Mouse (Mus musculus): ENCODE measurements around the gene Gm44965. TPM values are rescaled to one million over a fixed set of nuclear protein-coding genes. Genes with fewer than 3 reads are reported as not detected.
"Not testable (repeated sequence)": the region's sequence is repeated elsewhere in the genome, so short reads cannot be mapped to it uniquely, and the experiment has no call there.

The Gm44965 gene
- total RNA-seq, 2 experiments from 2014 or later = not detected

DNA sequence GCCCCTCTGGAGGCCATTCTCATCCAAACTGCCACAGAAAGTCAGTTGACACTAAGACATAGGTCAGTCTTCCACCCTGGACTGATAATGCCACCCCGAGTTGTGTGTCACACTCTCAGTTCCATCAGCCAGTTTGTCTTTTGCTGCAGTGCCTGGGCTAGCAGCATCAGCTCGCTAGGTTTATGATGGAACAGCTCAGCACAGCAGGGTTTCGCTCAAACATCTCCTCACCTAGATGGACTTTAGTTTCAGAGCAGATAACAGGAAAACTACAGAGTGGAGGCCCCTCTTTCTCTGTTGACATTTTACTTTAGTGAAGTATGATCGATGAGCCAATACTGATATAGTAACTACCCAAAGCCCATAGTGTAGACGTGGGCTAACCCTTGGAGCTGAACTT, 21.0 kb downstream of the Gm44965 start:
- no peak for ATAC-seq (replicated peaks; ENCODE audit: low FRiP score, poor library complexity, severe bottlenecking)

DNA sequence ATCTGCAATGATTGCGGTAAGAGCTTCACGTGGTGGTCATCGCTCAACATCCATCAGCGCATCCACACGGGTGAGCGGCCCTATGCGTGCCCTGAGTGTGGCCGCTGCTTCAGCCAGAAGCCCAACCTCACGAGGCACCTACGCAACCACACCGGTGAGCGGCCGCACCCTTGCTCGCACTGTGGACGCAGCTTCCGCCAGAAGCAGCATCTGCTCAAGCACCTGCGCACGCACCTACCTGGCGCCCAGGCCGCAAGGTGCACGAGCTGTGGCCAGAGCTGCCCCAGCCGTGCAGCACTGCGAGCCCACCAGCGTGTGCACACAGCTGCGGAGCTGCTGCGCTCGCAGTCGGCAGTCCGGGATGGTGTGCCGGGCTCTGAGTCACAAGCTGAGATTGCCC, 26.3 kb downstream of the Gm44965 start:
- no peak for ATAC-seq (replicated peaks; ENCODE audit: low FRiP score, poor library complexity, severe bottlenecking)

DNA sequence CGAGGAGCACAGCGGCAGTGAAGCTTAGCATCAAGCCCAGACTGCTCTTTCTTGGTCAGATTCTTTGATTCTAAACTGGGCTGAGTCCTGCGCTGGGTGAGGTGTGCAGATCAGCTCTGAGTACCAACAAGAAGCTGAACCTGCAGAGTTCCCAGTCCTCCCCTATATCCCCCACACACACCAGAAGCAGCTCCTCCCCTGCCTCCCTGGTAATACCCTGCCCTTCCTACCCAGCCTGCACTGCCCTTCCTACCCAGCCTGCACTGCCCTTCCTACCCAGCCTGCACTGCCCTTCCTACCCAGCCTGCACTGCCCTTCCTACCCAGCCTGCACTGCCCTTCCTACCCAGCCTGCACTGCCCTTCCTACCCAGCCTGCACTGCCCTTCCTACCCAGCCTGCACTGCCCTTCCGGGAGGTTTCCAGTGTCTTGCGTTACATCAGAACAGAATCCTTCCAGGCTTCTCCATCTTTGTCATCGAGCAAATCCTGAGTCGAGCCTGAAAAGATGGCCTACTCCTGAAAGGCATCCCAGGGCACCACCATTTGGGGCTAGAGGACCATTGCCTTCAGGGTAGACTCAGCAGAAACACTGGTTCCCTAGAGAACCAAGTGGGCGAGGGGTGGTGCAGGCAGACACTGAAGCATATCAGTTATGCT, 28.6 kb downstream of the Gm44965 start:
- not testable (repeated sequence) for ATAC-seq (replicated peaks; ENCODE audit: low FRiP score, poor library complexity, severe bottlenecking)

DNA sequence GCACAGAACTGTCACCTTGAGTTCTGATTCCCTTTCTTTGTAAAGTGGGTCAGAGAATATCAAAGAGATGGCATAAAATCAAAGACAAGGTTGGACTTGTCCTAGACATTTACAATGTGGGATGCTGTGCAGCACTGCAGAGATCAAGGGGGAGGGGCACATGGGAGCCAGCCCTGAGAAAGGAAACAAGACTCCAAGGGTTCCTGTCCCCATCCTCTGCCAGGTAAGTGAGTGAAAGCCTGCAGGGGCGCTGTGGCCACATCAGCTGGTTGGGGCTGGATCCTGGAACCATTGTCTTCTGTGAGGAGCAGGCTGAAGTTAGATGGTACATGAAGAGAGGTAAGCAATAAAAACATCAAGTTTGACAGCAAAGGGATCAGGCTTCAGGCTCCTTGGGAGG, 29.7 kb downstream of the Gm44965 start:
- ATAC-seq (replicated peaks; ENCODE audit: low FRiP score, poor library complexity, severe bottlenecking) = no peak

DNA sequence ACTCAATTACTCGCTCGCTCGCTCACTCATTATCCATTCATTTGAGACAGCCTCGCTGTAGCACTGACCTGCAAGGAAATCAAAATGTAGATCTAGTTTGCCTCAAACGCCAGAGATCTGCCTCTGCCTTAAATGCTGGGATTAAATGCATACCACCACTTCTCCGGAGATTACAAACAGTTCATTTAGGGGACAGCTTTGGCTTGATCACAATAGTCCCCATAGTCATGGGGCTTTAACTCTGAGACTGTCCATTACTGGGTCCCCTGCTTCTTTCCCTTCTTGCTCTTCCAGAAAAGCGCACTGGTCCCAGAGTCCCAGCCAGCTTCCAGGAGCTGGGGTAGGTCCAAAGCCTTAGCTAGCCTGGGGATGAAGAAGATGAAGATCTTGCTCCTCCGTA, 32.7 kb downstream of the Gm44965 start, which contains the start of gene AI854703:
Gene AI854703 (plus strand): TSS at position 301 of the 400 bp plus-strand sequence.
- no peak for ATAC-seq (replicated peaks; ENCODE audit: low FRiP score, poor library complexity, severe bottlenecking)

DNA sequence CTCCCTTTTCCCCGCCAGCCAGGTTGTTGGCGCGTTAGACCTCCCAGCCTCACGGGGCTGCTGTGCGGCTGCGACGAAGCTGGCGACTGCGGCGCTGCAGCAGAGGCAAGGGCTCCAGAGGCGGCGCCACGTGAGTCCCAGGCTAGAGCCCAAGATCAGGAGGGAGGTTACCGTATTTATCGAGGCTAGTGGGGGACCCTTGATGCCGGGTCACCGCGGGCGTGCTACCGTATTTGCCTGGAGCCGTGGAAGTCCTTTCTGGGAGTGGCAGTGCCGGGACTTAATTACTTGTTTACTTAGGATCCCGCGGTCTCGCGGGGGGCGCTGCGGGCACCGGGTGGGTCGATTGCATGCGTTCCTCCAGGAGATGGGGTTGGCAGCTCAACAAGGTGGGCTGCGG, 33.2 kb downstream of the Gm44965 start:
- no peak for ATAC-seq (replicated peaks; ENCODE audit: low FRiP score, poor library complexity, severe bottlenecking)

DNA sequence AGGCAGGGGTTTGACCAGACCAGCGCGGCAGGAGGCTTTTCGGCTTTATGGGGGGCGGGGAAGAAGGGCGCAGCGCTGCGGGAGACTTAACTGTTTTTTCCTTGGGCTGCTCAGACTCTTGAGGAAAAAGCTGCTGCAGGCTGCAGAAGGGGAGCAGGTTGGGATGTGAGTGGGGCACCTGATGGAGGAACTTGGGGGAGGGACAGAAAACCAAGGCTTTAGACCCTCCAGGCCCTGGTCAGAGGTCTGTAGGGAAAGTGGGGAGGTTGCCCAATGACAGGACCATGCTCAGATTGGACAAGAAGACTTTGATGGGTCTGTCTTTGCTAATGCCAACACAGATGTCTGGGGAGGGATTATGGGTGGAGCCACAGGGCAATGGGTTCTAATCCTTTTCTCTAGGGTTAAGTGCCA, 33.8 kb downstream of the Gm44965 start:
- no peak for ATAC-seq (replicated peaks; ENCODE audit: low FRiP score, poor library complexity, severe bottlenecking)

DNA sequence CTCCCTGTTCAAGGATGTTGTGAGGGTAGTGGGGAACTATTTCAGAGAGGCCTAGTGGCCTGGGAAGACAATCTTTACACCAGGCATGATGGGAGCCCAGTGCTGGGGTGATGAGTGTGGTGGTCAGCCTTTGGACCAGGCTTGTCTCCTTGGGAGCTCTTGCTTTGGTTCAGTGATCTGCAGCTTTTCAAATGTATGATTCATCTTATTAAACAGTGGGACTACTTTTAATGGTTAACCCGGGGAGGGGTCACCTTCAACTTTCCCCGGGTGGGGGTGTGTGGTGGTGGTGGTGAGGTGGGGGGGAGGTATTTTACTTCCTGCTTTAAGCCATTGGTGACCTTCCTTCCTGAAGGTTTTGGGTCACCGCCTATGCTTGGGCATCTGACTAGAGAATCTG, 34.6 kb downstream of the Gm44965 start:
- no peak for ATAC-seq (replicated peaks; ENCODE audit: low FRiP score, poor library complexity, severe bottlenecking)

DNA sequence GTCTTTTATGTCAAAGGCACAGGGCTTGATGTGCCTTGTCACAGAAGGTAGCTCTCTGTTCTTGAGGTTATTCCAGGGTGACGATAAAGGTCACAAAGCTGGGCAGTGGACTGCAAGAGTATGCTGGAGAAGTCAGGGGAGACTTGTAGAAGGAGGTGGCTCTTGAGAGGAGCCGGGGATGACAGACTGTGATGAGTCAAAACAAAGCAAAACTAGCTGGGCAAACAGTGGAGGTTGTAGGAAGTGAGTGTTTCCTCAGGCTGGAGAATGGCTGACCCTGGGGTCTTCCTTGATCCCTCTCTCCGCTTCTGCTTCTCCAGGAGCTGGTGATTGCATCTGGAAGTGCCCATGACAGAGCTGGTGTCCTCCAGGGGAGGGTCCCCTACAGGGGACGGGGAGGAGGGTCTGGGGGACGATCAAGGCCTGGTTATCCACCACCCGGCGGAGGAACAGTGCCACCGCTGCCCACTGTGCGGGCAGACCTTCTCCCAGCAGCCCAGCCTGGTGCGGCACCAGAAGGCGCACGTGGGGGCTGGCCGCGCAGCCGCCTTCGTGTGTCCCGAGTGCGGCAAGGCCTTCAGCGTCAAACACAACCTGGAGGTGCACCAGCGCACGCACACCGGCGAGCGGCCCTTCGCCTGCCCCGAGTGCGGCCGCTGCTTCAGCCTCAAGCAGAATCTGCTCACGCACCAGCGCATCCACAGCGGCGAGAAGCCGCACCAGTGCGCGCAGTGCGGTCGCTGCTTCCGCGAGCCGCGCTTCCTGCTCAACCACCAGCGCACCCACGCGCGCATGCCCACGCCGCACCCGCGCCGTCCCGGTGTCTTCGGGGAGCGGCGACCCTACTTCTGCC, 35.3 kb downstream of the Gm44965 start:
- no peak for ATAC-seq (replicated peaks; ENCODE audit: low FRiP score, poor library complexity, severe bottlenecking)

DNA sequence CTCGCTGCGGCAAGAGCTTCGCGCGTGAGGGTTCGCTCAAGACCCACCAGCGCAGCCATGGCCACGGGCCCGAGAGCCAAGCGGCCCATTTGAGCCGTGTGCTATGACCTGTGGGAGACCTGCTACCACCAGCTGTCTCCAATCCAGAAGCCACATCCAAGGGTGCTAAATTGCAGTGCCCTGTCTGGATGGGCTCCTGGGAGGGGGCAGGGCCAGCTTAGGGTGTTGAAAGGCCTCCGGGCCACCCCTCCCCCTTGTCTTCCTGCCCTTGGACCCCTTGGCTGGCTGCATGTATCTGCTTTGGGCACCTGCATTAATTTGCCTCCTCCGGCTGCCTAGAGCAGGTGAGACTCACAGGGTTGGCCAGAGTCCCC, 35.9 kb downstream of the Gm44965 start:
- ATAC-seq (replicated peaks; ENCODE audit: low FRiP score, poor library complexity, severe bottlenecking) = no peak

DNA sequence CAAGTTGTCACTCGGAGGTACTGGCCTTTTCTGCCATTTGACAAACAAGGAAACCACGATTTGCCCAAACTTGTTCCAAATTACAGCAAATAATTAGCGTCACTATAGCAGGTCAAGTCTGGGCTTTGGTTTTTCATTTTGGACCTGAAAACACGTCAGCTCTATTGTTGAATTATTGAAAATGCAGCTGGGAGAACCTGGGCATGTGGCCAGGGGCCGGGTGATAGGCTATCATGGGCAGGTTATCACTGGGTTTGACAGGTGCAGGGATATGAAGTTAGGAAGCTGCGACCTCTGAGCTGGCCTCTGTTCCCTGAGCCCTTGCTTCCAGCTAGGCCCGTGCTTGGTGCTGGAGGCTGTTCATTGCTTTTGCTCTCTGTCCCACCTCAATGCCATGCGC, 37.1 kb downstream of the Gm44965 start:
- ATAC-seq (replicated peaks; ENCODE audit: low FRiP score, poor library complexity, severe bottlenecking) = no peak

DNA sequence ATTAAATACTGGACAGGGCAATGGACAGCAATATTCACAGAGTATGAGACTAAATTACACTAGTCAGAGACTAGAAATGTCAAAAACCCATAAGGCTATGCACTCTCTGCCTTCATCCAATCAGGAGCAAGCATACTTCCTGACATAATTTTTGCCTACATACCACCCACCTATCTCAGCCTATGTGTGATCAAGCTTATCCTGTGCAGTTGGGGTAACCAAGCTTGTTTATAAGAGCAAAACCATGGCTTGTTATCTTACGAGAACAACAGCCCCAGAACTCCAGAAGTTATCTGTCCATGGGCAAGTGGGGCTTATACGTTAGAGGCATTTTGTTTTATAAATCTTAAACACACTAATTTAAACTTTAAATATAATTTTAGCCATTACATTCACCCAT, 41.4 kb downstream of the Gm44965 start:
- ATAC-seq (replicated peaks; ENCODE audit: low FRiP score, poor library complexity, severe bottlenecking) = no peak

DNA sequence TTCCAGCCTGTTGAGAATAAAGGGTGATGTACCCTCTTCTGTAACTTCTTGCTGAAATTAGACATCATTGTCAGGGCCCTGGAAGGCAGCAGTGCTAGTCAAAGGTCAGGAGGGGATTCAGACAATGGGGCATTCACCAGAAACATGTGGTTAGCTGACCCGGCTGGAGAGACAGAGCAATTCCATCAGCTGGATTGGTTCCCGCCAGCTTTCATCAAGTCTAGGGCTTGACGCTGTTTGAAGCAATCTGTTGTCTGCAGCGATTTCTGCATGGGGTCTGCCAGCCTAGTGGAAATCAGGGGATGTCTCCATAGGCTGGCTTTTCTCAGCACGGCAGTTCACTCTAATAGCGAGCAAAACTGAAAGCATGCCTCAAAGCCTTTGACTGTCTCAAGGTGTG, 42.8 kb downstream of the Gm44965 start:
- no peak for ATAC-seq (replicated peaks; ENCODE audit: low FRiP score, poor library complexity, severe bottlenecking)

DNA sequence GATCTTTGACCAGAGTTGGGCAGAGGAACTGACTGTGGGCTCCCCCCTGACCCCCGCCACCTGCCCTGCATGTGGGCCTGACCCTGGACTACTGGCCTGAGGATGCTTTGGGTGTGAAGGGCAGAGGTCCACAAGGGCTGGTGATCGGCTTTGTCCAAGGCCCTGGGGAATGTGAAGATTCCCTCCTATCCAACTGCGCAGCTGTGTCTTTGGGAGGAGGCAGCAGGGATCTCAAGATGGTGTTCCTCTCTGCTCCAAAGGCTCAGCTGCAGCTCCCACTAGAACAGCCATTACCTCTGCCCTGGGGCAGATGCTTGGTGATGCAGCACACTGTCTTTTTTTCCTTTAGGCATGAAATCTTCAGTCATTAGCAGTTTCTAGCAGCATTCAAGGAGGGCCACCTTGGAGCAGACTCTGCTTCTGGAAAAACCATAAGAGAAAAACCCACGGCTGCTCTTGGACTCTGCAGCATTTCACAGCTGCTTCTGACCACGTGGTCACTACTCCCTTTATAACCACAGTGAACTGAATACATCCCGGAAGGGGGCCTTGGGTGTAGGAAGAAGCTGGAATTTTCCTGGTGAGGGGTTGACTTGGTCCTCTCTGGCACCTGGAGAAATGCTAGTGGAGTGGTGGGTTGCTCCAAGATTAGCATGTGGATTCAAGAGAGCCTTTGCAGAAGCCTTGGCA, 44.2 kb downstream of the Gm44965 start:
- no peak for ATAC-seq (replicated peaks; ENCODE audit: low FRiP score, poor library complexity, severe bottlenecking)

DNA sequence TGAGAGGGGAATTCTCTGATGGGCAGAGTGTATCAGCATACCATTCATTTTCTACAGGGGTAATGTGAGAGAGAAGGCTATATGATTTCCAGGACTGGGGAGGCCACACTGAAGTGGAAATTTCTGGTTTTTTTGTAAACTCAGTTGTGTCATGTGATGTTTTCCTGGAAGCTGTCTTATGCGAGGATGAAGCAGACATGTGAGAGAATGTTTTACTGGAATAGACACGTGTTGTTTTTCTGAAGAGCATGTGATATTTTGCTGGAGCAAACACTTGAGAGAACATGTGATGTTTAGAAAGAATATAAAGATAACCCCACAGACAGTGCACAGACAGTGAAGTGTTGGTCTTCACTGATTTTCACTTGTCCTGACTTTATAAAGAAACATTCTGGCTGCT, 44.8 kb downstream of the Gm44965 start:
- ATAC-seq (replicated peaks; ENCODE audit: low FRiP score, poor library complexity, severe bottlenecking) = no peak

DNA sequence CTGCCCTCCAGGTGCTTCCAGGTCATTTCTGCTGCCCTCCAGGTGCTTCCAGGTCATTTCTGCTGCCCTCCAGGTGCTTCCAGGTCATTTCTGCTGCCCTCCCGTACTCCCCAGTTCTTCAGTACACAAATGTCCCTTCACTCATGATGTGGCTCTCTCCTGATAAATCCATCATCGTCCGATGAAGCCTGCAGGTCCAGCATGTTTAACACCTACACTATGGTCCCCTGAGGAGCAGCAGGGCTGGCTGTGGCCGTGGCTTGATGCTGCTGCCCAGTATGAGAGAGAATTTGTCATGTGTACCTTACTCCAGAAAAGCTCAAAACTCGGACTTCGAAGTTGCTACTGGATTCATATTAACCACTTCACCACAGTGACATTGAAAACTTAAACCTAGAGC, 47.6 kb downstream of the Gm44965 start:
- ATAC-seq (replicated peaks; ENCODE audit: low FRiP score, poor library complexity, severe bottlenecking) = no peak

DNA sequence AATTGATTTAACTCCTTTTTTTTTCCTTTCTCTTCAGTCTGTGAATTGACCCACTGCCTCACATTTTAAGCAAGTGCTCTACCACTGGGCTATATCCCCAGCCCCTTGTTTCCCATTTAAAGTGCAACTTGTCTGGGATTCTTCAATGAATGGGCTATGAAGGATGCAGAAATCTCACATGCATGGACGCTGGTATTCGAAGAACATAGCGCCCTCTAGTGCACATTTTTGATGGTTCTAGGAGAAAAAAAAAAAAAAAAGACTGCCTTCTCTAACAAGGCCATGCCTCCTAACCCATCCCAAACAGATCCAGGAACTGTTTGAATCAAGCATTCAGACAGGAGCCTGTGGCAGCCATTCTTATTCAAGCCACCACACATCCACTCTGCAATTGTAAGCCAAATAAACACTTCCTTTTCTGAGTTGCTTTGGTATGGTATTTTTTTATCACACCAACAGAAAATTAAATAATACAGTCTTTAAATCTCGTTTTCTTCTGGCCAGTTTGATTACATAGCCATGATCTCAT, 49.1 kb downstream of the Gm44965 start:
- ATAC-seq (replicated peaks; ENCODE audit: low FRiP score, poor library complexity, severe bottlenecking) = no peak

DNA sequence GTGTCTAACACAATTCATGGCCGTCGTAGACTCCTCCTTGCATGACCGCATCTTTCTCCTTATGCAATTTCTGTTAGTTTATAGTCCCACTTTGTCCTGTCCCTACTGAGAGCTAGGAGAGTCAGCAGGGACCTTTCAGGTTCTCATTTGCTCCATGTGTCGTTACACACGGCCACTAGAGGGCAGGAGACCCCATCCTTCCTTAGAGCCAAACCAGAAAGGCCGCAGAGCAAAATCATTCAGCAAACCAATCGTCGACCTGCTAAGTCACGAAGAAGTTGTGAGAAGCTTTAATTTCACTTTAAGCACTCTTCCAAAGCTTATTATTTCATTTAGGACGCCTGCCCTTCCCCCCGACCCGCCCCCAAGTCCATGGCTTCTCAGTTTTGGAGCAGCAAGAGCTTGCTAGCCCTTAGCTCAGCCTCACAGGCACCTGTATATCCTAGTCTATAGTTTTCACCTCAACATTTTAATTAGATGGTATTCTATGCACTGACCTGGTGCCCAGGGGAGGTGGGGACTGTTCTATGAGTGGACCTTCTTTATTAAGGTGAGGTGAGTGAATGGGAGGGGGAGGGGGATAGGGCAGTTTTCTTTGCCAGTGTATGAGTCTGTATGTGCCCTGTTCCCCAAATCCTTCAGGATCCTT, 52.0 kb downstream of the Gm44965 start:
- ATAC-seq (replicated peaks; ENCODE audit: low FRiP score, poor library complexity, severe bottlenecking) = no peak

DNA sequence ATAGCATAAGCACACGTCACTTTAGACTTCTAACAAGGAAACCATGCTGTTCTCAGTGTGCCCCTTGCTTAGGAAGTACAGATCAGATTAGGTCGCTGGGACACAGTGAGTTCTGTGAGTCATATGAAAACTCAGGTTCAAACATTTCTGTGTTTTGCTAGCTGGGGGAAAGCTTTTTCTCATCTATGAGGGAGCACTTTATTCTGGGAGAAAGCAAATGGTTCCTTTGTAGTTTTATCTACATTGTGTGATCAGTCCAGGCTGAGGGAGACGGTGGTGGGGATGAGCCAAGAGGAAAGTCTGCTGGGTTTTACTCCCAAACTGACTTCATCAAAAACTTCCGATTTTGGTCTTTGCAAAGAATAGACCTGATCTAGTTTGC, 52.6 kb downstream of the Gm44965 start:
- ATAC-seq (replicated peaks; ENCODE audit: low FRiP score, poor library complexity, severe bottlenecking) = no peak

DNA sequence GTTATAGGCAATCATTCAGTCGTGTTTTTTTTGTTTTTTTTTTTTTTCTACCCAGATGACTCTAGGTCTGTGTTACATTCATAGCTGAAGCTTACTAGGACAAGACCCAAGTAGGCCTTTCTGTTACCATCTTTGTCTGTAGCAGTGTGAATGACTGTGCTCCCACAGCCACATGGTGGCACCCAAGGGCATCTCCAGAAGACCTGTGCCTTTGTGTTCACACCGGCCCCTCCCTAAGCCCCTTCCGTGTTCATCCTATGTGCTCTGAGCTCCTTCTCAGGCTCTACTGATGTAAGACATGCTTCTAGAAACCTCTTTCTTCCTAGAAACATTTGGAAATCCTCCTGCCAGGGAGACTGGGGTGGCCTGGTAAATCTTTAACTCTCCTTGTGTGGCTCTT, 53.3 kb downstream of the Gm44965 start, which contains the start of gene Gimap8:
Gene Gimap8 (plus strand): TSS at position 240 of the 400 bp plus-strand sequence.
- no peak for ATAC-seq (replicated peaks; ENCODE audit: low FRiP score, poor library complexity, severe bottlenecking)
